Mouse (Mus musculus) brain, adult 2 months (tissue): ENCODE data around the gene Pom121l2.

Experiments used
- DNase-seq: peaks from one replicate; pipeline ENCODE4 v3.0.0; 2011; ENCODE audit warnings: low read depth, low spot score

Gene Pom121l2

GRCm38 (mm10) chr13:21980981-21981802 lies at the start of gene Pom121l2:
Gene Pom121l2 (plus strand): TSS chr13:21981194.
- DNase-seq, result peak; percentile 53

GRCm38 (mm10) chr13:21931740-21932139 lies 49.3 kb upstream of the Pom121l2 start:
- DNase-seq, result no peak

DNA sequence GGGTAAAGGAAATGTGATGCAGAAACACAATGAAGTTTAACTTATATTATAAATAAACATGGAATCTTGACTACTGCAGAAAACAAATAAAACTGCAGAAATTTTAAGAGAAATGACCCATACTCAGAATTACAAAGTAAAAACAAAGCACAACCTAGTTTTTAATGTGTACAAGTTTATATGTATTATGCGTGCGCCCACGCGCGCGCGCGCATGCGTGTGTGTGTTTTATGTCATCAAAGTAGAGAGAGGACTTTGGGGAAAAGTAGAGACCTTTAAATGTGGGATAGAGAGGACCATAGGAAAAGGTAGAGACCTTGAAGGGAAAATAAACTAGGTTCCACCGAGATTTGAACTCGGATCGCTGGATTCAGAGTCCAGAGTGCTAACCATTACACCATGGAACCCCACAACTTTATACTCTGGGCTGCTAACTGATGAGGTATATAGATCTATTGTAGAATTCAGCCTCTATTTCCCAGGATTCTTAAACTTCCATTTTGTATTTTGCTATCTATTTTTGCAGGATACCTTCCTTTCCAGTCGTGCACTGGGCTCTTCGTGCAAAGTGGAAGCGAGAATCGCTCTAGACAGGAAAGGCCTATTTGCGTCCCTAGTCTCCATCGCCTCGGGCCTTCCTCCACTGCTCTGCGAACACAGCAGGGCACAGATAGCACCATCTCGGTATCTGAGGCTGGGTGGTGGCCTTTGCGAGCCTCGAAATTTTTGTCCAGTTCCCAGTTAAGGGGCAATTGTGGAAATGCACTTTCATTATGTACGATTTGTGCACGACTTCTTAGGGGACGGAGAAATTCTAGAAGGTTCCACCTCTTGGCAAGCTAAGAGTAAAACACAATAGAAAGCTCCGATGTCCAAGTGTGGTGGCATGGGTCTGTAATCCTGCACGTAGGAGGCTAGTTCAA lies 47.1 kb upstream of the Pom121l2 start:
- peak; percentile 12 for DNase-seq

DNA sequence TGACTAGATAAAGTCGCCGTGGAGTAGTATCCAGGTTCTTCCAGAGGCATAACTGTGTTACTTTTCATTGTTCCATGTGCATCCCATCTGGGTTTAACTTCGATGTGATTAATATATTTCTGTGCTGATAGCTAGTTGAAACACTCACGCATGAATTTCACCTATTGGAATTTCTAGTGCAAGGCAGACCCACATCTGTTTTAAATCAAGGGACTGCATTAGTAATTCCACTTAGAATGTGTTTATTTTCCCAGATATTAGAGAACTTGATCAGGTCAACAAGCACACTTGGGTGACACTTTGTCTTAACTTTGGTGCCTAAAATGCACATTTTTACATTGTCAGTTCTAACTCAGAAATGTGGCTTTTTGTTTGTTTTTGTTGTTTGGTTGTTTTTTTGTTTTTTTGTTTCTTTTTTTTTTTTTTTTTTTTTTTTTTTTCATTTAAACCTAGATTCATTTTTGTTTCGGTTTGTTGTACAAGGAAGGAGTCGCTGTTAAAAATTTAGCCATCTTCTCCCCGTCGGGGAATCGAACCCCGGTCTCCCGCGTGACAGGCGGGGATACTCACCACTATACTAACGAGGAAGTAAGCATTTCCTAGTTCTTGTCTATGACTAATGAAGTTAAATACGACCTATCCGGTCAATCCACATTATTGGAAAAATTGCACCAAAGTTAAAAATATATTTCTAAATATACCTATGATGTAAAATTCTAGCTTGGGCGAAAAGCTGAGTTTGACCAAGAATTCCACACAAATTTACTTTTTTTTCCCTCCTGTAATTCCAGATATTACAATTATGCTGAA lies 45.8 kb upstream of the Pom121l2 start:
- DNase-seq, result peak; percentile 36

DNA sequence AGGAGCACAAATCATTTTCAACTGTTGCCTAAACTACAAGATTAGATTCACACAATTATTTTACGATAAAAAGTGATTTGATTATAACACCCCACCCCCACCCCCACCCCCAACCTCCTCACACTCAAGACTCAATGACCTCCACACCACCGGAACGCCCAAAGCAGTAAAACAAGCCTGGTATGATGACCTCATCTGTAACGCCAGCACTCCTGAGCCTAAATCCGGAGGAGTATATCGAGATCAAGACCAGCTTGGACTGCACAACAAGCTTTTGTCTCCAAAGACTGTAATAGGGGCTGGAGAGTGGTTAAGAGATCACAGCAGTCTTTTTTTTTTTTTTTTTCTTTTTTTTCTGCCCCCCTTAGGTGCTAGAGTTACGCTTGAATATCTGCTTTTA lies 45.2 kb upstream of the Pom121l2 start:
- DNase-seq, result no peak

- peak; percentile 26 for DNase-seq
These were observed 44.0 kb upstream of the Pom121l2 start for GRCm38 (mm10) chr13:21936968-21937367.

- peak; percentile 90 for DNase-seq
These were observed 40.8 kb upstream of the Pom121l2 start for GRCm38 (mm10) chr13:21940213-21940612.

DNA sequence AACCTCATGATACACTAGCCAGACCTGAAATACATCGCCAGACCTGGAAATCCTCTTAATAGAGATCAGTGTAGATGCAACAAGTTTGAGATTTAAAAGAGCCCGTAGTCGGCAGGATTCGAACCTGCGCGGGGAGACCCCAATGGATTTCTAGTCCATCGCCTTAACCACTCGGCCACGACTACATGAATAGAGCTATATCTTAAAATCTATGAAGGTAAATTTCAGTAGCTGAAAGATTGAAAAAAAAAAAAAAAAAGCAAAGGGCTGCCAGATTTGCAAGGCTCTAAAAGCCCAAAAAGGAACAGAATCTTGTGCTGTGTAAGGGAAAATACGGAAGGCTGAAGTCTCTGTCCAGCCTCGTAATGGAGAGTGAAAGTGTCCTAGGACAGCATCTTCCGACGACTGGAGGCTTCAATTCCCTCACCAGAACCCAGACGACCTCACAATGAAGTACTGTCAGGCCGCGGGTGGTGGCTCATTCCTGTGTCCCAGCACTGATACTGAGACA lies 40.1 kb upstream of the Pom121l2 start:
- peak; percentile 79 for DNase-seq

- DNase-seq, result no peak
These were observed 37.4 kb upstream of the Pom121l2 start for GRCm38 (mm10) chr13:21943644-21944043.

DNA sequence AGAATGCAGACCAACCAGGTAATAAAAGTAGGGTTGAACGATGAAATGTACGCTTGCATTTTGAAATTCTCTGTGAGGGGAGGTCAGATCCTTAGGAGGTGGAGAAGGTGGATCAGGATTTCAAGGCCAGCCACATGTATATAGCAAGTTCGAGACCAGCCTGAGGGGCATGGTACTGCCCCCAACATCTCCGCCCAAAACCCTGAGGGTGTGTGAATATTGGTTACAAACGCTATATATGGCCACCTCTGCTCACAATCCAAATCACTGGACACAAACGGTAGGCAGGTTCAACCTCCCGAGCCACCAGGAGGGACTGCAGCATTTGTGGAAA lies 36.4 kb upstream of the Pom121l2 start:
- DNase-seq, result no peak

DNA sequence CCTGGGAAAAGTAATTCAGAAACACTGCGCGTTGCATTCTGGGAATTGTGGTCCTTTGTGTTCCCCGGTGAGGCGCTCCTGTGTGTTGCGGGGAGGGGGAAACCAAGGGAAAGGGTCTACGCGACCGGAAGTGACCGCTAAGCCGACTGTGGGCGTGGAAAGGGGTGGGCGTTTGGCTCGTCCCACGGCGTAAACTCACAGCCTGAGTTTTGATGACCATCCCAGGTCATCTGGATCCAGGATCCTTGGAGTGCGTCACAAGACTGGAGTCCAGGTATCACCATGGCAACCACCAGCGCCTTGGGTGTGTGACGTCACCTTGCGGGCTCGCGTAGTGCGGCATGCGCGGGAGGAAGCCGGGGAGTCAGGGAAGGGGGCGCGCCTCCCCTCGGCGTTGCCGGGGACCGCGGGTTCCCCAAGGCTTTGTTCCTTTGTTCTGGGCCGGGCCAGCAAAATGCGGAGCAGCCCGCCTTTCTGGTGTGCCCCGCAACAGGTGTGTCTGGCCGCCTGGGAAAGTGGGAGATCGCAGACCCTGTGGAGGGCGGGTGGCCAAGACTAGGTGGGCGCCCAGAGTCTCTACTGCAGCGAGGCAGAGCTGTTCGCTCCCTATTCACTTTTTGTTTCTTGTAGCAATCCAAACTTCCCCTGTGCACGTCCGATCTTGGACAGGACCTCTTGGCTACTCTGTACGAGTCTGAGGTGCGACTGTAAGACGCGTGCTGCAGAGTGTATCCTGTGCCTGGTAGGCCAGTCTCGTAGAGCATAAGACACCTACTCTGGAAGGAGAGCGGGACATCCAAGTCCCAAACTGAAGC lies 35.9 kb upstream of the Pom121l2 start, which contains the start of gene Zfp184:
Gene Zfp184, plus strand, starts transcription at position 169 of the 815 bp plus-strand sequence.
- peak; percentile 97 for DNase-seq

GRCm38 (mm10) chr13:21969269-21969668 lies 11.7 kb upstream of the Pom121l2 start:
- no peak for DNase-seq

GRCm38 (mm10) chr13:21969816-21970215 lies 11.2 kb upstream of the Pom121l2 start:
- DNase-seq, result no peak

DNA sequence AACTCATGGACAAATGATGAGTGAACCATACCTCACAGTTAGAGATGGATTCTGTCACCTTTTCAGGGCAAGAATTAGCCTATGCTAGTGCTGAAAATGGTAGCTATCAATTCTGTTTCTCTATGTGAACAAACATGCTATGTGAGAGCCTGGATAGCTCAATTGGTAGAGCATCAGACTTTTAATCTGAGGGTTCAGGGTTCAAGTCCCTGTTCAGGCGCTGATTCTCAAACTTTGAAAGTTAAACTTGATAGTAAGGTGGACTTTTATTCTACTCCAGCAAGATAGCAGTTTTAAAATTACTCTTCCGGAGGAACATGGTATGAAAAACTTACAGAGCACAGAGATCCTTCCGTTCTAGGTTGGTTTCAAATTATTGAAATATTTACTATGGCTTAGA lies 9.4 kb upstream of the Pom121l2 start:
- DNase-seq, result no peak

DNA sequence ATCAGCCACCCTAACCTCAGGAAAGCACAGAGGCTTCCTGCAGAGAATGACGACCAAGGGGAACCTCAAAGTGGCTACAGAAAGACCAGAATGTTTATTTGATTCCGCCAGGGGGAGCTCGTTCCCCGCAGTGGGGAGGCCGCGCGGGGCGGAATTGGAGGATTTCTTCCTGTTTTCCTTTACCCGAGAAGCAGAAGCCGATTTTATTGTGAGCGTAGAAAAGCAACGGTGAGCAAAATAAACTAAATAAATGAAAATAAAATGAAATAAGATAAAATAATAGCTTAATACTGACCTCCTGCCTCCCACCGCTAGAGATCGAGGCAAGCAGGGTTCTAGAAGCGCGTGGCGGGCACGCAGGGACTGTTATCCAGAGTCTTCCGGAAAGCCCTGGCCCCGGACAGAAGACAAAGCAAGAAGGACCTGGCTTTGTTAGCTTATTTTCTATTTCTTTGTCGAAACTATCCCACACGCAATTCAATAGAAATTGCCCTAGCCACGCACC lies 6.7 kb upstream of the Pom121l2 start:
- peak; percentile 93 for DNase-seq

GRCm38 (mm10) chr13:21974726-21975473 lies 6.1 kb upstream of the Pom121l2 start:
- DNase-seq, result peak; percentile 89

DNA sequence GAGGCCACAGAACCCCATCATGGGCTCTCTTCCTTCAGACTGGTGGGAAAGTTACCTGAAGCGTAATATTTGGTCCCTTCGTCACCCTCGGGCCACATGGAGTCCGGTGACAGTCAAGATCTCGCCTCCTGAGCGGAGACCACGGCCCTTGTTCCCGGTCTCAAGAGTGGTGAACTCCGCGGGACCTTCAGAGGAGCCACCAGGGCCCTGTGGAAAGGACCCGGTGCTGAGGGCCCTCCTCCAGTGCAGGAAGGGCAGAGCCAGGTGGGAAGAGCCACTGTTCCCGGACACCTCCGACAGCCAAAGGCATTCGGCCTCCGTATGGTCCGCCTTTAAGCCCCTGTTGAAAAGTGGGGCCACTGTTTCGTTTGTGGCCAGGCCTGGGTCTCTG lies 804 bp downstream of the Pom121l2 start:
- DNase-seq, result no peak

GRCm38 (mm10) chr13:21984486-21984885 lies 3.5 kb downstream of the Pom121l2 start:
- DNase-seq, result no peak

DNA sequence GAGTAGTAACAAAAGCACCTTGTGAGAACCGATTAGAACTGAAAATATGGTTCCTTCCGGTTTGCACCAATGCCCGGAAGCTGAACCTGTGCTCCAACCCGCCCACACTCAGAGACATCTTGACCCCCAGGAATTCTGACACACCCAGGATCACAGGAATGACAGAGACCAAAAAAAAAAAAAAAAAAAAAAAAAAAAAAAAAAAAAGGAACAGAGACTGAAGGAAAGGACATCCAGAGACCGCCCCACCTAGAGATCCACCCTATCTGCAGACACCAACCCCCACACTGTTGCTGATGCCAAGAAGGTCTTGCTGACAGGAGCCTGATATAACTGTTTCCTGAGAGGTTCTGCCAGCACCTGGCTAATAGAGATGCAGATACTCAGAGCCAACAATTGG lies 11.6 kb downstream of the Pom121l2 start:
- DNase-seq, result no peak
